Mouse (Mus musculus) granulocyte monocyte progenitor cell, adult 5-6 weeks (primary cell): ENCODE measurements around the gene Ssty2. TPM values are rescaled to one million over a fixed set of nuclear protein-coding genes. Genes with fewer than 3 reads are reported as not detected.
"Not testable (repeated sequence)": the region's sequence is repeated elsewhere in the genome, so short reads cannot be mapped to it uniquely, and the experiment has no call there.

Experiments used
- ATAC-seq: replicated peaks from 2 replicates; pipeline ENCODE4 v1.8.0; 2016; ENCODE audit warnings: mild to moderate bottlenecking, moderate TSS enrichment, inconsistent platforms; ENCODE audit not compliant: poor library complexity, severe bottlenecking
- total RNA-seq, 2 experiments: library from RNA; stranded (forward) in 1 of 2; stranded (reverse) in 1 of 2; fragments of 200-712, 200-1000 nt in 1 of 2; fragments of >200 nt in 1 of 2; fragmentation: Nextera tagmentation in 1 of 2; gene quantifications; 2 replicates each; pipeline ENCODE4 v1.2.3; 2014 to 2017

Gene Ssty2
- total RNA-seq (2014; fragmentation: Nextera tagmentation), result not detected in 2 replicates
- total RNA-seq (2017), result not detected in 2 replicates

GRCm38 (mm10) chrY:67047972-67048371 lies at the start of gene Ssty2:
Ssty2 (minus strand) TSS chrY:67048072.
- not testable (repeated sequence) for ATAC-seq
